Mouse (Mus musculus) megakaryocyte, embryonic 14.5 days (primary cell): ENCODE results near the gene Cyba.

Experiments
- FLI1 ChIP-seq: IDR thresholded peaks from 2 replicates; pipeline ENCODE4 v1.6.1; 2012; ENCODE audit warnings: low read length, inconsistent platforms, mixed read lengths
- GATA1 ChIP-seq: IDR thresholded peaks from 3 replicates; pipeline ENCODE4 v1.6.1; 2012; ENCODE audit warnings: mixed read lengths, low read length, inconsistent platforms, borderline replicate concordance

DNA sequence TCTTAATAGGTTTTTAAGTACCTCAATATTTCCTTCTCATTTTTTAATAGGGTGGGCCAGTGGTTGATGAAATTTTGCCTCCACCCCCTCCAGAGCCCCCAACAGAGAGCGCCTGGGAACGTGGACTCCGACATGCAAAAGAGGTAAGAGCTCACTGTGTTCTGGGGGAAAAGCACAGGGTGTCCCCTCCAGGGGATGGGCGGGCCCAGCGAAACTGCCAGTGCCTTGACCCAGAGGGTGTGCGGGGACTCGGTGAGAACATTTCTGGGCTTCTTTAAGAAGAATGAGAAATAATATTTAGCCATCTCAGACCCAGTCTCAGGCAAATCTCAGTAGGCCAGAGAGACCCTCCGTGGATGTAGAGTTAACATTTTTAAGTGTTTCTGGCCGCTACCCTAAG, 34.5 kb downstream of the Cyba start:
- no peak for TF ChIP-seq GATA1
- TF ChIP-seq FLI1: no peak
